ENCODE assay signal across 9 mouse cellular contexts in genomic region chr1:93823796-93824495, GRCm38 (mm10). TPM values are rescaled to one million over a fixed set of nuclear protein-coding genes. Genes with fewer than 3 reads are reported as not detected.
A peak's percentile ranks its signal among the peaks of the same experiment; 100 is the strongest.
DNase-seq lines count a peak whose midpoint lies in the region; ATAC-seq and TF ChIP-seq lines count a peak whose summit lies in the region.
"Had no signal": no experiment of that assay in that cellular context is flagged by ENCODE, and none has a peak within 500 bp of the region (broad histone marks: within the 10 kb centered on the region; RNA-seq: fewer than 3 reads in every experiment).

No protein-coding gene starts in this region.

- no peak for ATAC-seq in hindbrain, embryonic 15.5 days (ENCODE audit: low FRiP score, low read depth)
- no peak for ATAC-seq in midbrain, embryonic 15.5 days (replicated peaks)

- peak overlapping the region; percentile 82 for H3K27ac ChIP-seq in cerebellum, adult 2 months (ENCODE audit: insufficient read depth, low read length)
- H3K27ac ChIP-seq in layer of hippocampus, adult 2 months: peak overlapping the region; percentile 99
- H3K27ac ChIP-seq in hindbrain, embryonic 15.5 days (replicated peaks): peak overlapping the region; percentile 94
- H3K27ac ChIP-seq in midbrain, embryonic 15.5 days: peak overlapping the region; percentile 98

- H3K9ac ChIP-seq in hindbrain, embryonic 15.5 days: no peak overlapping the region
- peak overlapping the region; percentile 50 for H3K9ac ChIP-seq in midbrain, embryonic 15.5 days

- H3K4me3 ChIP-seq in cerebellum, adult 2 months (replicated peaks; ENCODE audit: insufficient read depth, low read depth, low read length): no peak overlapping the region
- no peak overlapping the region for H3K4me3 ChIP-seq in layer of hippocampus, adult 2 months
- H3K4me3 ChIP-seq in hindbrain, embryonic 15.5 days: no peak overlapping the region
- H3K4me3 ChIP-seq in midbrain, embryonic 15.5 days: peak overlapping the region; percentile 61; the same call in 1 of the 2 replicates

- H3K4me2 ChIP-seq in hindbrain, embryonic 15.5 days: peak overlapping the region; percentile 64
- peak overlapping the region; percentile 74 for H3K4me2 ChIP-seq in midbrain, embryonic 15.5 days

- peaks cover 17% of the 10 kb centered on the region for H3K36me3 ChIP-seq in hindbrain, embryonic 15.5 days
- H3K36me3 ChIP-seq in midbrain, embryonic 15.5 days (replicated peaks): peaks cover 17% of the 10 kb centered on the region; the same call in 1 of the 2 replicates

- no peak for TF ChIP-seq POLR2A in cerebellum, adult 2 months (IDR thresholded peaks at IDR 0.05; ENCODE audit: borderline replicate concordance, insufficient read depth, low read length)

- H3K9me3 ChIP-seq in hindbrain, embryonic 15.5 days: no peaks in the 10 kb centered on the region
- H3K9me3 ChIP-seq in midbrain, embryonic 15.5 days: no peaks in the 10 kb centered on the region

- no peak for TF ChIP-seq CTCF in cerebellum, adult 2 months (IDR thresholded peaks at IDR 0.05; ENCODE audit: borderline replicate concordance, insufficient read depth, low read depth, low read length)
- no peak for TF ChIP-seq CTCF in layer of hippocampus, adult 2 months (conservative IDR thresholded peaks at IDR 0.05)

- no peaks in the 10 kb centered on the region for H3K27me3 ChIP-seq in cerebellum, adult 2 months (ENCODE audit: control insufficient read depth, insufficient read depth, low read length)
- H3K27me3 ChIP-seq in hindbrain, embryonic 15.5 days: no peaks in the 10 kb centered on the region
- H3K27me3 ChIP-seq in midbrain, embryonic 15.5 days (replicated peaks): no peaks in the 10 kb centered on the region

- DNase-seq in cerebellum, adult 2 months: no peak
- no peak for DNase-seq in cerebellum, adult 18-20 months
- no peak for DNase-seq in layer of hippocampus, adult 2 months (ENCODE audit: low spot score in 2 of 2)
- no peak for DNase-seq in layer of hippocampus, postnatal 36 days
- DNase-seq in ovary, postnatal 10 days (ENCODE audit: low spot score): no peak
- DNase-seq in layer of hippocampus, postnatal 25 days (ENCODE audit: extremely low spot score in 1 of 2, low spot score in 1 of 2): no peak

- WGBS in cerebellum, adult 2 months: 65% methylated on average over 3 of the region's 3 CpGs
- 85% methylated on average over 3 of the region's 3 CpGs for WGBS in hindbrain, embryonic 15.5 days
- WGBS in midbrain, embryonic 15.5 days: 81% methylated on average over 3 of the region's 3 CpGs

- H3K4me1 ChIP-seq in cerebellum, adult 2 months (ENCODE audit: control insufficient read depth, insufficient read depth, low read length): peaks cover 9% of the 10 kb centered on the region; the same call in 1 of the 2 replicates
- H3K4me1 ChIP-seq in hindbrain, embryonic 15.5 days (replicated peaks): peaks cover 16% of the 10 kb centered on the region
- H3K4me1 ChIP-seq in midbrain, embryonic 15.5 days: peaks cover 17% of the 10 kb centered on the region

RNA-seq across cellular contexts. Expression of gene D2hgdh, which starts 0.8 kb away (rescaled TPM):
- 16.7 and 18.2 TPM in 2 replicates for polyA plus RNA-seq in cerebellum, adult 2 months (2012; rRNA removed)
- 10 to 100 TPM; 15.8 to 19.3 TPM for total RNA-seq in layer of hippocampus, adult 2 months (2021)
- 10 to 100 TPM; 16.1 to 18.5 TPM for total RNA-seq in layer of hippocampus, postnatal 36 days (2021)
- polyA plus RNA-seq in hindbrain, embryonic 15.5 days (2015; fragmentation: Nextera tagmentation; extraction: Ambion mirVana): 16.9 and 17.1 TPM in 2 replicates
- polyA plus RNA-seq in midbrain, embryonic 15.5 days (2015; fragmentation: Nextera tagmentation; extraction: Ambion mirVana): 18.1 and 18.7 TPM in 2 replicates
- total RNA-seq in layer of hippocampus, postnatal 25 days (2021): 10 to 100 TPM; 13.9 to 14.9 TPM

RNA-seq across cellular contexts. Expression of gene Ing5, which starts 20.2 kb away (rescaled TPM):
- 7.5 TPM in 2 replicates for polyA plus RNA-seq in cerebellum, adult 2 months (2012; rRNA removed)
- total RNA-seq in layer of hippocampus, adult 2 months (2021): 10 to 100 TPM; 12.6 to 14.2 TPM
- total RNA-seq in layer of hippocampus, postnatal 36 days (2021): 10 to 100 TPM; 12.9 to 13.8 TPM
- polyA plus RNA-seq in hindbrain, embryonic 15.5 days (2015; fragmentation: Nextera tagmentation; extraction: Ambion mirVana): 9.8 and 9.9 TPM in 2 replicates
- polyA plus RNA-seq in midbrain, embryonic 15.5 days (2015; fragmentation: Nextera tagmentation; extraction: Ambion mirVana): 10.2 and 10.9 TPM in 2 replicates
- 10 to 100 TPM in 1 of 2 experiments, 1 to 10 TPM in 1; 9.6 to 13.2 TPM for total RNA-seq in layer of hippocampus, postnatal 25 days (2021)

RNA-seq across cellular contexts. Expression of gene Dtymk, which starts 22.2 kb away (rescaled TPM):
- polyA plus RNA-seq in cerebellum, adult 2 months (2012; rRNA removed): 96.5 and 100 TPM in 2 replicates
- 10 to 100 TPM; 52.6 to 58.0 TPM for total RNA-seq in layer of hippocampus, adult 2 months (2021)
- 10 to 100 TPM; 57.5 to 65.4 TPM for total RNA-seq in layer of hippocampus, postnatal 36 days (2021)
- polyA plus RNA-seq in hindbrain, embryonic 15.5 days (2015; fragmentation: Nextera tagmentation; extraction: Ambion mirVana): 146 and 148 TPM in 2 replicates
- 135 and 146 TPM in 2 replicates for polyA plus RNA-seq in midbrain, embryonic 15.5 days (2015; fragmentation: Nextera tagmentation; extraction: Ambion mirVana)
- 10 to 100 TPM; 56.9 TPM for total RNA-seq in layer of hippocampus, postnatal 25 days (2021)

RNA-seq across cellular contexts. Expression of gene Gal3st2, which starts 37.2 kb away (rescaled TPM):
- polyA plus RNA-seq in cerebellum, adult 2 months (2012; rRNA removed): not detected in 2 replicates
- total RNA-seq in layer of hippocampus, adult 2 months (2021): under 1 TPM; 0.12 to 0.56 TPM
- under 1 TPM; 0.40 to 0.46 TPM for total RNA-seq in layer of hippocampus, postnatal 36 days (2021)
- not detected in 2 replicates for polyA plus RNA-seq in hindbrain, embryonic 15.5 days (2015; fragmentation: Nextera tagmentation; extraction: Ambion mirVana)
- polyA plus RNA-seq in midbrain, embryonic 15.5 days (2015; fragmentation: Nextera tagmentation; extraction: Ambion mirVana): not detected in 2 replicates
- not detected for total RNA-seq in layer of hippocampus, postnatal 25 days (2021)
- total RNA-seq: megakaryocyte progenitor cell, adult 5-6 weeks had no signal
